In genomic region chr2:19260399-19260798, GRCm38 (mm10) we compare ENCODE assay signal across 17 mouse cellular contexts.
"Had no signal": no experiment of that assay in that cellular context is flagged by ENCODE, and none has a peak within 500 bp of the region (broad histone marks: within the 10 kb centered on the region; RNA-seq: fewer than 3 reads in every experiment).

No protein-coding gene starts in this region.

- DNase-seq: left cerebral cortex, postnatal 4 days; liver; liver, embryonic 13.5 days; liver, postnatal 0 days; lung, adult 18-20 months; lung, adult 2 months; lung, embryonic 14.5 days; lung, postnatal 10 days; lung, postnatal 14 days; lung, postnatal 36 days; lung, postnatal 4 days; midbrain, embryonic 14.5 days had no signal

- ATAC-seq: liver, embryonic 12.5 days; liver, postnatal 0 days; lung, postnatal 0 days; midbrain, embryonic 13.5 days; midbrain, embryonic 15.5 days; midbrain, embryonic 16.5 days had no signal
